Mouse (Mus musculus): Measurements from ENCODE around the gene Mapk6. TPM values are rescaled to one million over a fixed set of nuclear protein-coding genes. Genes with fewer than 3 reads are reported as not detected.

Gene Mapk6
- total and polyA plus RNA-seq, 2 experiments = 10.0 to 21.1 TPM

DNA sequence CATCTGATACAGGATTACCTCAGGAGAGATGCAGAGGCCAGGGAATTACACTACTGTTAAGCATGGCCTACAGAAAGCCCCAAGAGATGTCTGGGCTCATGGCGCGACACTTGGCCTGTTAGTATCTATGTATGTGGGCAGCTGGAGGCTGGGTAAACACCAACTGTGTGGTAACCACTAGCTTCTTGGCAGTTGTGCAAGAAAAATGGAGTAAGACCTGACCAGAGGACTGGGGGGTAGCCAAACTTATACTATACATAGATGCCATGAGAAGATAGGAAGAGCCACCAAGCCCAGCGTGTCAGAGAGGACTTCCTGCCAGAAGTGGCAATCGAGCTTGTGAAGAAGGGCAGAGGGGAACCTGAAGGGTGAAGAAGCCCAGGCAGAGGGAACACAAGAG lies 47.6 kb downstream of the Mapk6 start:
- TF ChIP-seq POLR2A (IDR thresholded peaks at IDR 0.05; ENCODE audit: extremely low read depth, insufficient read depth, low read length) (no peak), CTCF (IDR thresholded peaks at IDR 0.05; ENCODE audit: low read depth, low read length) (no peak)
- no peaks in the 10 kb centered on the region for H3K36me3 ChIP-seq (ENCODE audit: control insufficient read depth, insufficient read depth, low read length)
- H3K27me3 ChIP-seq (ENCODE audit: control insufficient read depth, insufficient read depth, low read length) = no peaks in the 10 kb centered on the region
- no peak overlapping the region for H3K4me3 ChIP-seq (ENCODE audit: insufficient read depth, low read depth, low read length)
- no peak overlapping the region for H3K27ac ChIP-seq (replicated peaks; ENCODE audit: insufficient read depth, low read depth, low read length)
- H3K4me1 ChIP-seq (ENCODE audit: control insufficient read depth, insufficient read depth, low read length) = no peaks in the 10 kb centered on the region
- no peak overlapping the region for H3K9ac ChIP-seq (ENCODE audit: low read depth, low read length)
- no peaks in the 10 kb centered on the region for H3K79me2 ChIP-seq (ENCODE audit: control insufficient read depth, insufficient read depth, low read length)
- WGBS = 77% methylated on average over 4 of the region's 4 CpGs
- no peak for DNase-seq (ENCODE audit: extremely low read depth, low read depth, low spot score)

DNA sequence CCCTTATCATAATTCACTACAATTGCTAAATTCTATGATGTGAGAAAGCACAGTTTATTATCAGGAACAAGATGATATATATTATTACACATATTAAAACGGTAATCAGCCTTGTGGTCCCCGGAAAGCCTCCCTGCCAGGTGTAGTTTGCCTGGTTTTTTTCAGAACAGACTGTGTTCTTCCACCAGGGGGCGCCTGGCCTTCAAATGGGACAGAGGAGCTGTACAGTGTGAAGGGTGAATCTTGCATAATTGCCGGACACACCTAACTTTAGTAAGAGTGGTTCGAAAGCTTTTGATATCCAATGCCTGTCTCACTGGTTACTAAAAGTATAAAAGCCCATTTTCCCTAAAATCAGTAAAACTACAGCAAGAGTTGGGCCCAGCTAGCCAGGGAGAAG lies 48.1 kb downstream of the Mapk6 start:
- WGBS = 9% methylated on average over 5 of the region's 5 CpGs
- H3K27ac ChIP-seq (replicated peaks; ENCODE audit: insufficient read depth, low read depth, low read length) = no peak overlapping the region

DNA sequence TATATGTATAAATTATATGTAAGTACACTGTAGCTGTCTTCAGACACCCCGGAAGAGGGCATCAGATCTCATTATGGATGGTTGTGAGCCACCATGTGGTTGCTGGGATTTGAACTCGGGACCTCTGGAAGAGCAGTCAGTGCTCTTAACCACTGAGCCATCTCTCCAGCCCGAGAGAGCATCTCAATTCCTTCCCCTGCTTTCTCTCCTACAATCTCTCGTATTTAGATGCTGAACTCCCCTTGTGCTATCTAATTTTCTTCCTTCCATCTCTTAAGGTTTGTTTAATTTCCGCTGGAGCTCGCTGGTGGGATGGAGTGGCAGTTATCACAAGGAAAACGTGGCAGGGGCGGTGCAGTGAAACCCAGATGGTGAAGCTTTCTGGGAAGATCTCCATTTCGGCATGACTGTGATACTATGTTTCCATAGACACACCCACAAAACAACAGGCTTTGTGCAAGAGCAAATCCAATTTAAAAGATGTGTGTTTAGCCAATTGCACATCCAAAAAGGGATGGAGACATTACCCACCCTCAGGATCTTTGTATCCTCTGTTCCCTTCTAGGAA lies 52.6 kb downstream of the Mapk6 start:
- H3K4me1 ChIP-seq (ENCODE audit: control insufficient read depth, insufficient read depth, low read length) = no peaks in the 10 kb centered on the region
- H3K27me3 ChIP-seq (ENCODE audit: control insufficient read depth, insufficient read depth, low read length) = no peaks in the 10 kb centered on the region
- no peak overlapping the region for H3K4me3 ChIP-seq (ENCODE audit: insufficient read depth, low read depth, low read length)
- no peak overlapping the region for H3K27ac ChIP-seq (replicated peaks; ENCODE audit: insufficient read depth, low read depth, low read length)
- DNase-seq (ENCODE audit: extremely low read depth, low read depth, low spot score) = no peak
- WGBS = 71% methylated on average over 9 of the region's 9 CpGs
- no peaks in the 10 kb centered on the region for H3K79me2 ChIP-seq (ENCODE audit: control insufficient read depth, insufficient read depth, low read length)
- TF ChIP-seq POLR2A (IDR thresholded peaks at IDR 0.05; ENCODE audit: extremely low read depth, insufficient read depth, low read length) (no peak), CTCF (IDR thresholded peaks at IDR 0.05; ENCODE audit: low read depth, low read length) (no peak)
- H3K36me3 ChIP-seq (ENCODE audit: control insufficient read depth, insufficient read depth, low read length) = no peaks in the 10 kb centered on the region
- H3K9ac ChIP-seq (ENCODE audit: low read depth, low read length) = no peak overlapping the region

More for the DNA sequence above, 48.1 kb downstream of the Mapk6 start:
- TF ChIP-seq POLR2A (IDR thresholded peaks at IDR 0.05; ENCODE audit: extremely low read depth, insufficient read depth, low read length) (no peak), CTCF (IDR thresholded peaks at IDR 0.05; ENCODE audit: low read depth, low read length) (peak; percentile 70)
- Histone ChIP-seq H3K4me1 (ENCODE audit: control insufficient read depth, insufficient read depth, low read length) (no peaks in the 10 kb centered on the region), H3K27me3 (ENCODE audit: control insufficient read depth, insufficient read depth, low read length) (no peaks in the 10 kb centered on the region), H3K36me3 (ENCODE audit: control insufficient read depth, insufficient read depth, low read length) (no peaks in the 10 kb centered on the region), H3K4me3 (ENCODE audit: insufficient read depth, low read depth, low read length) (no peak overlapping the region), H3K79me2 (ENCODE audit: control insufficient read depth, insufficient read depth, low read length) (no peaks in the 10 kb centered on the region), H3K9ac (ENCODE audit: low read depth, low read length) (no peak overlapping the region)
- peak; percentile 67 for DNase-seq (ENCODE audit: extremely low read depth, low read depth, low spot score)

DNA sequence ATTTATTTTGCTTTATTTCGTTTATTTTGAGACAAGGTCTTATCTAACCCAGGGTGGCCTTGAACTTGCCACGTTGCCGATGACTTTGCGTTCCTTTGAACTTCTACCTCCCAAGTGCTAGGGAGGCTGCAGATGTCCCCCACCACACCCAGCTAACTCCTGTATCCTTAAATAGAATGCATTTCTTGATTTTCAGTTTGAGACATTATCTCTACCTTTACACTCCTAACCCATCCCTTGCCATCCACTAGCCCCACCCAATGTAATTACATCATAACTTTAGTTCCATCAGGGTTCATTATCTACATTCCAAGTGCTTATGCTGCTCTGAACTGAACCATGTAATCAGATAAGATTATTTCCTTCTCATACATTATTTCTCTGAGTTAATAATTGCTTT lies 54.0 kb downstream of the Mapk6 start:
- H3K4me3 ChIP-seq (ENCODE audit: insufficient read depth, low read depth, low read length) = no peak overlapping the region
- H3K4me1 ChIP-seq (ENCODE audit: control insufficient read depth, insufficient read depth, low read length) = no peaks in the 10 kb centered on the region
- no peak for TF ChIP-seq POLR2A (IDR thresholded peaks at IDR 0.05; ENCODE audit: extremely low read depth, insufficient read depth, low read length)
- TF ChIP-seq CTCF (IDR thresholded peaks at IDR 0.05; ENCODE audit: low read depth, low read length) = no peak
- 74% methylated on average over 4 of the region's 4 CpGs for whole genome bisulfite sequencing
- H3K36me3 ChIP-seq (ENCODE audit: control insufficient read depth, insufficient read depth, low read length) = no peaks in the 10 kb centered on the region
- DNase-seq (ENCODE audit: extremely low read depth, low read depth, low spot score) = no peak
- H3K27me3 ChIP-seq (ENCODE audit: control insufficient read depth, insufficient read depth, low read length) = no peaks in the 10 kb centered on the region
- H3K9ac ChIP-seq (ENCODE audit: low read depth, low read length) = no peak overlapping the region
- no peaks in the 10 kb centered on the region for H3K79me2 ChIP-seq (ENCODE audit: control insufficient read depth, insufficient read depth, low read length)
- H3K27ac ChIP-seq (replicated peaks; ENCODE audit: insufficient read depth, low read depth, low read length) = no peak overlapping the region

DNA sequence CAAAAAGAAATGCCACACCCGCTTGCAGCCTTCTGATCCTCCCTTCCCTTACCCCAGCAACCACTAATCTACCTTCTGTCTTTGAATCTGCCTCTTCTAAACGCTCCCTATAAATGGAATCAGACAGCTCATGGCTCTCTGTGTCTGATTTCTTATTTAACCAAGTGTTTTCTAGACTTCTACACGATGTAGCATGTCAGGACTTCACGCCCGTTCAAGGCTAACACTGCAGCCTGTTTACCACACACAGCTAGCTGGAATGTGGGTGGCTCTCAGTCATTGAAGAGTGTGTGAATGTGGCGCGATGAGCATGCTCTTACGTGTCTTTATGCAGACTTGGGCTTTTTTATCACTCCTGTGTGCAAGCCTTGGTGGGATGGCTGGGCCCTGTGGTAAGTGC lies 56.7 kb downstream of the Mapk6 start:
- TF ChIP-seq CTCF (IDR thresholded peaks at IDR 0.05; ENCODE audit: low read depth, low read length) (no peak), POLR2A (IDR thresholded peaks at IDR 0.05; ENCODE audit: extremely low read depth, insufficient read depth, low read length) (no peak)
- no peak overlapping the region for H3K4me3 ChIP-seq (ENCODE audit: insufficient read depth, low read depth, low read length)
- H3K27me3 ChIP-seq (ENCODE audit: control insufficient read depth, insufficient read depth, low read length) = no peaks in the 10 kb centered on the region
- no peaks in the 10 kb centered on the region for H3K36me3 ChIP-seq (ENCODE audit: control insufficient read depth, insufficient read depth, low read length)
- H3K27ac ChIP-seq (replicated peaks; ENCODE audit: insufficient read depth, low read depth, low read length) = no peak overlapping the region
- H3K79me2 ChIP-seq (ENCODE audit: control insufficient read depth, insufficient read depth, low read length) = no peaks in the 10 kb centered on the region
- no peaks in the 10 kb centered on the region for H3K4me1 ChIP-seq (ENCODE audit: control insufficient read depth, insufficient read depth, low read length)
- WGBS = 84% methylated on average over 8 of the region's 8 CpGs
- H3K9ac ChIP-seq (ENCODE audit: low read depth, low read length) = no peak overlapping the region
- no peak for DNase-seq (ENCODE audit: extremely low read depth, low read depth, low spot score)

DNA sequence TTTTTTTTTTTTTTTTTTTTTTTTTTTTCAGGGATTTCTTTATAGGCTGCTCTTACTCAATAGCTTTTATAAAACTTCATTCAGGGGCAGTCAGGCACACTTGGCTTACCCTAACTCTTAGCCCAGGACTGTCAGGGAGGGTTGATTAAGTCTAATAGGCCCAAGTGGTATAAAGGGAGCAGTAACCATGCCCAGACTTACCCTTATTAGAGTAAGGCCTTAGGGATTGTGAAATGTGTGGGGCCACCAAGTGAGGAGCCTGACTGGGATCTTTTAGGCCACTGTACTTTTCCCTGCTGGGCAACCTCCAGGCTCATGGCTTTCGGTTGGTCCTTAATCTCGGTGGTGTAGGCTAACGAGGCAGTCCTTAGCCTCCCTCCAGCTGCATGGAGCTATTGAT lies 61.2 kb downstream of the Mapk6 start:
- no peaks in the 10 kb centered on the region for H3K27me3 ChIP-seq (ENCODE audit: control insufficient read depth, insufficient read depth, low read length)
- no peaks in the 10 kb centered on the region for H3K79me2 ChIP-seq (ENCODE audit: control insufficient read depth, insufficient read depth, low read length)
- 78% methylated on average over 3 of the region's 3 CpGs for whole genome bisulfite sequencing
- no peak for DNase-seq (ENCODE audit: extremely low read depth, low read depth, low spot score)
- no peak overlapping the region for H3K4me3 ChIP-seq (ENCODE audit: insufficient read depth, low read depth, low read length)
- no peak overlapping the region for H3K9ac ChIP-seq (ENCODE audit: low read depth, low read length)
- H3K36me3 ChIP-seq (ENCODE audit: control insufficient read depth, insufficient read depth, low read length) = no peaks in the 10 kb centered on the region
- no peaks in the 10 kb centered on the region for H3K4me1 ChIP-seq (ENCODE audit: control insufficient read depth, insufficient read depth, low read length)
- TF ChIP-seq CTCF (IDR thresholded peaks at IDR 0.05; ENCODE audit: low read depth, low read length) (no peak), POLR2A (IDR thresholded peaks at IDR 0.05; ENCODE audit: extremely low read depth, insufficient read depth, low read length) (no peak)
- no peak overlapping the region for H3K27ac ChIP-seq (replicated peaks; ENCODE audit: insufficient read depth, low read depth, low read length)

Data from liver, adult 2 months (tissue).